Mouse (Mus musculus): Measurements from ENCODE around the gene Lamtor4.
"Not testable (repeated sequence)": the region's sequence is repeated elsewhere in the genome, so short reads cannot be mapped to it uniquely, and the experiment has no call there.

Lamtor4 gene

DNA sequence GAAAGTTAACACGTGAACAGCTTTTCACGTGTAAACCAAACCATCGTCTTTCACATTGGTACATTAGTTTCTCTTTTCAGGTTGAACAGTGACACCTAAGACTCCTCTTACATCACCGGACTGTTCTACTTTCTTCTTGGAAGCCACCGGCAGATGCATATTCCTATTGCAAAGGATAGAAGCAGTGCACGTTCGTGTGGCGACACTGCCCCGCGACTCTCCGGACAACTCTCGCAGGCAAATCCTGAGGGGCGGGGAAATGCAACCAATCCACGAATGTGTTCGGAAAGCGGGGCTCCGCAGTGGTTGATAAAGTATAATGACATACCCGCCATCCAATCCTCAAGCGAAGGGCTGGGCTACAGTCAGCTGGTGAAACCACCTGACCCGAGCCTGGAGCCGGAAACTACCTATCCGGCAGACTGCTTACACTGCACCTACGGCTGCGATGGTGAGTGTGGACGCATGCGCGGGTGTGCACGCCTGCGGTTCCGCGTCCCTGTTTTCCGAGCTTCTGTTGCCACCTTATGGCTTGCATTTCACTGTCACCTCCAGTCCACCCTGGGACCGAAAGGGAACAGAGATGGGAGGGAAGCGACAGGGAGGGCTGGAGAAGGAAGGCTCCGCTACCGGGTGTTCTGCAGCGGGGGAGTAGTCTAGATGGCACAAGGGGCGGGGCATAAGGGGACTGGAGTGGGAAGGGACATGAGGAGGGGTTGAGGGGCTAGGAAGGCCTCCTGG lies at the start of gene Lamtor4:
TSS of gene Lamtor4 (plus strand) at position 130 of the 741 bp plus-strand sequence.
- DNase-seq (ENCODE audit: low read depth, low spot score): peak; percentile 91

GRCm38 (mm10) chr5:138207253-138207652 lies 48.0 kb upstream of the Lamtor4 start:
- no peak for DNase-seq (ENCODE audit: low read depth, low spot score)

GRCm38 (mm10) chr5:138207873-138208272 lies 47.4 kb upstream of the Lamtor4 start:
- DNase-seq (ENCODE audit: low read depth, low spot score): no peak

- DNase-seq (ENCODE audit: low read depth, low spot score): not testable (repeated sequence)
These were observed 38.6 kb upstream of the Lamtor4 start for GRCm38 (mm10) chr5:138216632-138217031.

DNA sequence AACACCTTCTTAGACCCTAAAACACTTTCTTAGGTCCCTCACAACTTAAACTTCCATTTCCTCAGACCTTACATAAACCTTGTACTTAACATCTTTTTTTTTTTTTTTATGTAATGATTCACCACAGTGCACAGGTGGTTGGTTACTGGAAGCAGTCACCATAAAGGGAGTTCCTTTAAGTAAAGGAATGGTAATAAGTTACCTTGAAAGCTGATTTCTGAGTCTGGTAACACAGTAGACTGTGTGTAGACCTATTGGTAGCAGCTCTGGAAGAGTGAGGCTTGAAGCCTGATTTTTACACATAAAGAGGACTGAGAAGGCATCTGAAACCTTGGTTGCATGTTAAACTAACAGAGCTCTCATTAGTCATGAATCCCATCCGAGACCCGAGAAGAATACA lies 35.4 kb upstream of the Lamtor4 start:
- DNase-seq (ENCODE audit: low read depth, low spot score): no peak

DNA sequence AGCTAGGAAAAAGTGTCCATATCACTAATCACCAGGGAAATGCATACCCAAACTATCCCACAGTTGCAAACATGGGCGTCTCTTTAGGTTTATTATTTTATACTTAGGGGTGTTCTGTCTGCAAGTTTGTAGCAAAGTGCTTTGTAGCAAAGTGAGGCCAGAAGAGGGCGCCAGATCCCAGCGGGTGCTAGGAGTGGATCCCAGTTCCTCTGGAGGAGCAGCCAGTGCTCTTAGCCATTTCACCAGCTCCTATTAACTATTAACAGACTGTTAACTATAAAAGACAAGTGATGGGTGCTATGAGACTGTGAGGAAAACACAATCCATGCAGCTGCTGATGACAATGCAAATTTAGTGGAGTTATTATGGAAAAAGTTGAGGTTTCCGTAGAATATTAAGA lies 33.2 kb upstream of the Lamtor4 start:
- peak; percentile 61 for DNase-seq (ENCODE audit: low read depth, low spot score)

DNA sequence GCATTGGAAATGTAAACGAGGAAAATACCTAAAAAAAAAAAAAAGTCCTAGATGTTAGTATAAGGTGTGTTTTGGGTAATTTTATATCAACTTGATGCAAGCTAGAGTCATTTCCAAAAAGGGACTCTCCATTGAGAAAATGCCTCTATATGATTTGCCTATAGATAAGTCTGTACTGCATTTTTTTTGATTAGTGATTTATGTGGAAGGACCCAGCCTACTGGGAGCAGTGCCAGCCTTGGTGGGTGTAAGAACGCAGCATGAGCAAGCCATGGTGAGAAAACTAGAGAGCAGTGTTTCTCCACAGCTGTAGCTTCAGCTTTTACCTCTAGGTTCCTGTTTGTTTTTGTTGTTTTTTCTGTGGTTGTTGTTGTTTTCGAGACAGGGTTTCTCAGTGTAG lies 32.0 kb upstream of the Lamtor4 start:
- DNase-seq (ENCODE audit: low read depth, low spot score): no peak

DNA sequence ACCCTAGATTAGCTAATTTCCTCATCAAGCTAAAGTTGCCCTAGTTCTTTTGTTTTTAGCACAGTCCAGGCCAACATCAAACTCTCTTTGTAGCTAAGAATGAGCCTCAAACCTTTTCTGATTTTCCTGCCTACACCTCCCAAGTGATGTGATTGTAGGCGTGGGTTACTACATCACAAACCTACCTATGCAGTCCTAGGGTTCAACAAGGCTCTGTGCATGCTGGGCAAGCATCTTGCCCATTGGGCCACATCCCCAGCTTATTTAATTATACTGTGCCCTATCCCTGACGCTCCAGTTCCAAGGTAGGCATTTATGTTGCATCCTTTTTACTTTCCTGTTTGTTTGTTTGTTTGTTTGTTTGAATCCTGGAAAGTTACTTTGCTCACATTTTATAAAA lies 29.6 kb upstream of the Lamtor4 start, which contains the start of gene Nxpe5:
TSS of gene Nxpe5 (plus strand) at position 199 of the 400 bp plus-strand sequence.
- no peak for DNase-seq (ENCODE audit: low read depth, low spot score)

DNA sequence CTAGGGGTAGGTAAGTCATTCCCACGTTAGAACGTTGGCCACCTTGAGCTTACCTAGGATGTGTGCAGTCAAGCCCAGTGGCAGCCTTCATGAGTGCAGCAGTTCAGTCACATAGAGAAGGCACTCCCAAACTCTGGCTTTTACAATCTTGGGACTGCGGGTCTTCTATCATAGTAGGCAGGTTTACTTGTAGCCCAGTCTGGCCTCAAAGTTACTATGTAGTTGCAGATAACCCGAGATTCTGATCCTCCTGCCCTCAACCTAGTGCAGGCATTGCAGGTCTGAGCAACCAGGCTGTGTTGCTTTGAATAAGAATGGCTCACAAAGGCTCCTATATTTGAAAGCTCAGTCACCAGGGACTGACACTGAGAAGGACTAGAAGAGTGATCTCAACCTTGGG lies 28.8 kb upstream of the Lamtor4 start:
- DNase-seq (ENCODE audit: low read depth, low spot score): no peak

GRCm38 (mm10) chr5:138227367-138227766 lies 27.9 kb upstream of the Lamtor4 start:
- no peak for DNase-seq (ENCODE audit: low read depth, low spot score)

DNA sequence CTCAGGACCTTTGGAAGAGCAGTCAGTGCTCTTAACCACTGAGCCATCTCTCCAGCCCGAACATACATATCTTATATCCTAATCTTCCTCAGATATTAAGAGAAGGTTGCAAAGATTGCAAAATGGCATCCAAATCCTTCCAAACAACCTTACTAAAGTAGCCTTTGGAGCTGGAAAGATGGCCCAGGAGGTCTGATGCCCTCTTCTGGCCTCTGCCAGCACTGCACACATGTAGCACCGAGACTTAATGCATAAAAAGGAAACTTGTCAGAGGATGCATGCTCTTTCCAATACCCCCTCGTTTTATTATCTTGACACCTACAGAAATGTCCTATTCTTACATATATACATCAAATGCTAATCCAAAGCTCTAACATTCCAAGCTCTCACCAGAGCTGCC lies 27.3 kb upstream of the Lamtor4 start:
- no peak for DNase-seq (ENCODE audit: low read depth, low spot score)

DNA sequence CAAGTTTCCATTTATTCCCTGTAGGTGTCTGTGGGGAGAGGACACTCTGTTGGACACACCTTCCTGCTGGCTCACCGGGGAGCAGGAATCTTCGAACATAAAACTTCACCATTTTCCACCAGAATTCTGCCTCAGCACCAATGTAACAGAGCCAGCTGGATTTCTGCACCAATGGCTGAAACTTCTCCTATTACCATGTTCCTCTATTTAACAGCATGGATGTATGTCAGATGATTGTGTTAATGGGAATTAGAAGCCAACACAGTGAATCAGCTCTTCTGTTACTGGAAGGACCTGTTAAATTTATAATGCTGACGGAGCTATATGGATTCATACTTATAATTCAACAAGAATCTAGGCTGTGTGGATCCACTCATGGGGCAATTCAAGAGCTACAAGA lies 25.8 kb upstream of the Lamtor4 start:
- DNase-seq (ENCODE audit: low read depth, low spot score): no peak

DNA sequence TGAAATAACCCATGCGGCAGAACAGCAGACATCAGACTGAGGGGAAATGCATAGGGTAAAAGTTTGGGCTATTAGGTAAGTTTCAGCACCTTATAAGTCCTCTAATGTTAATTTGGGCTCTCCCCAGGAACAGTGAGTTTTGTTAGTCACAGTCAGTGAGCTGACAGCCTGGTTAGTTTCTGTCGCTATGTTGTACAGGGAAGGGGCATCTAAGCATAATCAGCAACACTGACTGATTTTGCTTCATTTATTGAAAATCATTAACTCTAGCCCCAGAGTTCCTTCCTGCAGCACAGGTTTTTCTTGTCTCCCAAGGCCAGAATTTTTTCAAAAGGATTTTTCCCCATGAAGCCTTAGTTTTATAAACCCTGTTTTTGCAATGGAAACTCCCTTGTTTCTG lies 21.5 kb upstream of the Lamtor4 start:
- DNase-seq (ENCODE audit: low read depth, low spot score): no peak

DNA sequence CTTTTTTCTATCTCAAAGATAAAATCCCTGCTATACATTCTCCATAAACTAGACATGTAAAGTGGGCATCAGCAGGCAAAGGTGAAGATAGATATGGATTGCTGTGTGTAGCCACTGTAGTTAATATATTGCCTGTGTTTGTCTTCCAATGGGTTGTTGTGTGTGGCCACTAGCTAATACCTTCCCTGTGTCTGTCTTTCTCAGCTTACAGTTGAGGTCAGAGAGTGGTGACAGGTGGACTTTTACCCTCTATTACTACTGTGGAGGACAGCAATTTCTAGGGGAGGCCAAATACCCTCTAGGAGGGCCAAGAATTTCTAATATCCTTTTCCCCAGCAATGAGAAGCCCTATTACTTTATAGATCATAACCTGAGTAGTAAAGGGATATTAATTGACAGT lies 21.1 kb upstream of the Lamtor4 start:
- no peak for DNase-seq (ENCODE audit: low read depth, low spot score)

GRCm38 (mm10) chr5:138241511-138241910 lies 13.8 kb upstream of the Lamtor4 start:
- DNase-seq (ENCODE audit: low read depth, low spot score): no peak

DNA sequence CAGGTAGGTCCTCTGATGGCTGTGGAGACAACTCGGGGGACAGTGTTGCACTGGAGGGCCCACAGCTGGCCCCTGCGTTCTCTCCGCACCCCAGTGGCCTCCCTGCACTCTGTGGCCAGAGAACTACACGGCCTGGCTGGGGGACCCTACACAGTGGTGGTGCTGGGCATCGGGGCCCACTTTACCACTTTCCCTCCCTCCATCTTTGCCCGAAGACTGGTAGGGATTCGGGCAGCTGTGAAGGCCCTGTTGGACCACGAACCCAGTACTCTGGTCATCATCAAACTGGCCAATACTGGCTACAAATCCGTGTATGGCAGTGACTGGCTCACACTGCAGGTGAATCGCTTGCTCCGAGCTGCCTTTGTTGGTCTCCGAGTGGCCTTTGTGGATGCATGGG lies 4.1 kb upstream of the Lamtor4 start:
- no peak for DNase-seq (ENCODE audit: low read depth, low spot score)

DNA sequence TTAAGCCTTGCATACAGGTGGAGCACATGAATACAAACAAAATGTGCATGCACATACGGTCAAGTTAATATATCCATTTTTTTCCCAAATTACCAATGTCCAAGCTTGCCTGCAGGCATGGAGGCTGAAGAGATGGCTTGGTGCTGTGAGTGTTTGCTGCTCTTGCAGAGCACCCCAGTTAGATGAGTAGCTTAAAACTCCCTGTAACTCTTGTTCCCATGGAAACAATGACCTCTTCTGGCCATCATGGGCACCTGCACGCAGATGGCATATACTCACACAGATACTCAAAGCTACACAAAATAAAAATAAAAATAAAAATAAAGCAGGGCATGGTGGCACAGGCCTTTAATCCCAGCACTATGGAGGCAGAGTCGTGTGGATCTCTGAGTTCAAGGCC lies 2.2 kb upstream of the Lamtor4 start:
- DNase-seq (ENCODE audit: low read depth, low spot score): no peak

- no peak for DNase-seq (ENCODE audit: low read depth, low spot score)
These were observed 799 bp downstream of the Lamtor4 start for GRCm38 (mm10) chr5:138256094-138256467.

GRCm38 (mm10) chr5:138256966-138257584 lies 1.8 kb downstream of the Lamtor4 start:
- no peak for DNase-seq (ENCODE audit: low read depth, low spot score)

GRCm38 (mm10) chr5:138257585-138257978 lies 2.3 kb downstream of the Lamtor4 start:
- no peak for DNase-seq (ENCODE audit: low read depth, low spot score)

DNA sequence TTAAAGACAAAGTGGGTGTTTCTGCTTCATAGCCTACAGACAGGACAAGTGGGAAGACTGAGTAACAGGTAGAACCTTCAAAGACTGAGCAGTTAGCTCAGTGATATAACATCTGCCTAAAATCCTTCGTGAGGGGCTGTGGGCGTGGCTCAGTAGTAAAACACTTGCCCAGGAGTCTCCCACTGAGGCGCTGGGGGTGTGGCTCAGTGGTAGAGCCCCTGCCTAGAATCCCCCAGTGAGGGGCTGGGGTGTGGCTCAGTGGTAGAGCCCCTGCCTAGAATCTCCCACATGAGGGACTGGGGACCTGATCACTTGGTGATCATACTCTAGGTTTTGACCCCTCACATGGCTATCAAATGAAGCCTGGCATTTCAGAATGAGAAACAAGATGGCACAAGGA lies 2.8 kb downstream of the Lamtor4 start:
- DNase-seq (ENCODE audit: low read depth, low spot score): no peak

GRCm38 (mm10) chr5:138258542-138258941 lies 3.3 kb downstream of the Lamtor4 start:
- DNase-seq (ENCODE audit: low read depth, low spot score): no peak

DNA sequence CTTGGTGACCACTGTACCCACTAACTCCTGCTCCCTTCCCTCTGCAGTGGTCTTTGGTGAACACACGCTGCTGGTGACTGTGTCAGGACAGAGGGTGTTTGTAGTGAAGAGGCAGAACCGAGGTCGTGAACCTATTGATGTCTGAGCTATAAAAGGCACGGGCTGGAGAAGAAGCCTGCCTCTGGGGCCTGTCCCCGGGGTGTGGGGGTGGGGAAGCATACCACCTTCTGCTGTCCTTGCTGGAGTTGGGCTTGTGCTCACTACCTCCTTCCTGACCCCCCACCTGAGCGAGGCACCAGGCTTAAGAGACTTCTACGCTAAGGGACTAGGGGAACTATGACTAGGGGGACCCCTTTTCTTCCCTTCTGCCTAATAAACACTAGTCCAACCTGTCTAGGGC lies 3.7 kb downstream of the Lamtor4 start:
- DNase-seq (ENCODE audit: low read depth, low spot score): no peak

Data from retina, postnatal 7 days (tissue).